Comparison of ENCODE assay signal across 8 mouse cellular contexts in genomic region chr15:95725866-95726265, GRCm38 (mm10).
DNase-seq lines count a peak whose midpoint lies in the region.

No protein-coding gene starts in this region.

- DNase-seq in B cell, adult 2 months = peak; percentile 64 to 68
- DNase-seq in R1 (ENCODE audit: low read depth, low spot score) = peak; percentile 86
- DNase-seq in cerebellum, postnatal 4 days (ENCODE audit: low spot score in 2 of 2) = peak; percentile 83 to 88
- peak; percentile 24 for DNase-seq in heart, adult 8-10 months (ENCODE audit: low spot score)
- peak; percentile 66 to 74 for DNase-seq in kidney, postnatal 25 days
- peak; percentile 57 to 79 for DNase-seq in lung, adult 18-20 months
- peak; percentile 79 for DNase-seq in right cerebral cortex, postnatal 25 days
- DNase-seq in urinary bladder, postnatal 36 days (ENCODE audit: low spot score in 2 of 2) = peak; percentile 70 to 79

Comparison
In these comparisons a context has a peak if more than half of its experiments do, and no peak if none do; other contexts are left out.
1. Peak in every context shown above with its lines: DNase-seq.
2. DNase-seq: peak in every context shown above with its lines; median percentile 86 in R1; 86 in cerebellum, postnatal 4 days; 79 in right cerebral cortex, postnatal 25 days; 74 in urinary bladder, postnatal 36 days; 70 in kidney, postnatal 25 days; 68 in lung, adult 18-20 months; 66 in B cell, adult 2 months; 24 in heart, adult 8-10 months.